Mouse (Mus musculus): Measurements from ENCODE around the gene Grhl1. TPM values are rescaled to one million over a fixed set of nuclear protein-coding genes. Genes with fewer than 3 reads are reported as not detected.
"Not testable (repeated sequence)": the region's sequence is repeated elsewhere in the genome, so short reads cannot be mapped to it uniquely, and the experiment has no call there.

Gene Grhl1
- polyA plus RNA-seq, 1 experiment from 2014 or later: 0.52 TPM

GRCm38 (mm10) chr12:24627215-24627614 is 55.1 kb downstream of the Grhl1 start:
- WGBS: 62% methylated on average over 3 of the region's 3 CpGs

GRCm38 (mm10) chr12:24630220-24630619 is 58.1 kb downstream of the Grhl1 start:
- Histone ChIP-seq H3K4me1 (0 out of 2 replicates have a peak, but pooled peaks cover 3% of the 10 kb centered on the region), H3K27ac (no peak overlapping the region), H3K36me3 (replicated peaks) (no peaks in the 10 kb centered on the region), H3K27me3 (no peaks in the 10 kb centered on the region), H3K4me2 (no peak overlapping the region), H3K9me3 (no peaks in the 10 kb centered on the region), H3K9ac (no peak overlapping the region), H3K4me3 (replicated peaks) (no peak overlapping the region)
- ATAC-seq (ENCODE audit: low FRiP score): no peak
- WGBS: 79% methylated on average over 1 of the region's 1 CpGs

More at GRCm38 (mm10) chr12:24627215-24627614, 55.1 kb downstream of the Grhl1 start:
- Histone ChIP-seq H3K27me3 (no peaks in the 10 kb centered on the region), H3K36me3 (replicated peaks) (no peaks in the 10 kb centered on the region), H3K4me3 (replicated peaks) (no peak overlapping the region), H3K4me1 (peaks cover 14% of the 10 kb centered on the region; the same call in 1 of the 2 replicates), H3K9ac (no peak overlapping the region), H3K27ac (no peak overlapping the region), H3K4me2 (no peak overlapping the region), H3K9me3 (no peaks in the 10 kb centered on the region)
- no peak for ATAC-seq (ENCODE audit: low FRiP score)

GRCm38 (mm10) chr12:24632404-24632803 is 60.3 kb downstream of the Grhl1 start:
- Histone ChIP-seq H3K4me2 (no peak overlapping the region), H3K27me3 (peaks cover 3% of the 10 kb centered on the region; the same call in 1 of the 2 replicates), H3K9me3 (no peaks in the 10 kb centered on the region), H3K27ac (no peak overlapping the region), H3K4me1 (0 out of 2 replicates have a peak, but pooled peaks cover 3% of the 10 kb centered on the region), H3K4me3 (replicated peaks) (no peak overlapping the region), H3K9ac (no peak overlapping the region), H3K36me3 (replicated peaks) (no peaks in the 10 kb centered on the region)
- no peak for ATAC-seq (ENCODE audit: low FRiP score)
- WGBS: 64% methylated on average over 4 of the region's 4 CpGs

GRCm38 (mm10) chr12:24633753-24634191 is 61.7 kb downstream of the Grhl1 start:
- peaks cover 3% of the 10 kb centered on the region; the same call in 1 of the 2 replicates for H3K27me3 ChIP-seq
- no peak for ATAC-seq (ENCODE audit: low FRiP score)
- no peak overlapping the region for H3K4me2 ChIP-seq
- no peaks in the 10 kb centered on the region for H3K9me3 ChIP-seq
- WGBS: 70% methylated on average over 1 of the region's 1 CpGs
- no peak overlapping the region for H3K27ac ChIP-seq
- H3K36me3 ChIP-seq (replicated peaks): no peaks in the 10 kb centered on the region
- H3K4me1 ChIP-seq: 0 out of 2 replicates have a peak, but pooled peaks cover 3% of the 10 kb centered on the region
- H3K4me3 ChIP-seq (replicated peaks): no peak overlapping the region
- H3K9ac ChIP-seq: no peak overlapping the region

DNA sequence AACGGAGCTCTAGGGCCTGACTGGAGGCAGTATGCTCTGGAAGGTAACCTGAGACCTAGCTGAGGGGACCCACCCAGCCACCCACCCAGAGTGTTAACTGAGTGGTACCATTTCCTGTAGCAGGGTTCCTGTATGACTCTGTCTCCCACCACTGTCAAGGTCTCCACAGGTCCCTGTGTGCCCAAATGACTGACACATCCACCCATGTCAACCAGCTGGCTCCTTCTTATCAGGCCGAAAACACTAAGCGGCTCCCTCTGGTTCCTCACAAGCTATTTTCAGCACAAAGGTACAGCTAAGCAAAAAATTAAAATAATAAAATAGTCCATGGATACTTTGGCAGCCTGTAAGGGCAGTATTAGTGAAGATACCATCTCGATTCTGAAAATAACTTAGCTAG is 62.1 kb downstream of the Grhl1 start:
- Histone ChIP-seq H3K4me3 (replicated peaks) (no peak overlapping the region), H3K4me2 (no peak overlapping the region), H3K9ac (no peak overlapping the region), H3K36me3 (replicated peaks) (no peaks in the 10 kb centered on the region), H3K27ac (no peak overlapping the region), H3K27me3 (peaks cover 3% of the 10 kb centered on the region; the same call in 1 of the 2 replicates), H3K4me1 (0 out of 2 replicates have a peak, but pooled peaks cover 3% of the 10 kb centered on the region), H3K9me3 (no peaks in the 10 kb centered on the region)
- ATAC-seq (ENCODE audit: low FRiP score): no peak
- 85% methylated on average over 4 of the region's 4 CpGs for WGBS

- Histone ChIP-seq H3K36me3 (replicated peaks) (no peaks in the 10 kb centered on the region), H3K4me2 (no peak overlapping the region), H3K9me3 (no peaks in the 10 kb centered on the region), H3K9ac (no peak overlapping the region), H3K4me3 (replicated peaks) (no peak overlapping the region), H3K27ac (no peak overlapping the region), H3K27me3 (peaks cover 3% of the 10 kb centered on the region; the same call in 1 of the 2 replicates), H3K4me1 (0 out of 2 replicates have a peak, but pooled peaks cover 3% of the 10 kb centered on the region)
- 88% methylated on average over 3 of the region's 3 CpGs for WGBS
- ATAC-seq (ENCODE audit: low FRiP score): no peak
Measured at GRCm38 (mm10) chr12:24634648-24635047, 62.6 kb downstream of the Grhl1 start.

DNA sequence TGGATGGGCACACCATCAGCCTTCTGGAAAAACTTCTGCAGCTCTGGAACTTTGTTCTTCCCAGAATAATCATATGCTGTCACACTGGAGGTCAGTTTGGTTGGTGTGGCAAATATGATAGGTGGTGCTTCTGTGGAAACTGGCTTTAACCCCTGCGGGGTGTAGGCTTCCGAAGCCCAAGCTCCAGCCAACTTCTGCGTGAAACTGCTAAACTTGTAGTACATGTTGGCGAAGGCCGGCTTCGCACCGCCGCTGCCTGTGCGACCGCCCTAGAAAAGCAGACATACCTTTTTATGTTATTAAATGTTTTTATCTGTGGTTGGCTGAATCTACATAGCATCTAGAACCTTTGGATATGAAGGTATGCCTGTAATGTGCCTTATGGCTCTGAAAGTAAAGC is 66.7 kb downstream of the Grhl1 start:
- H3K4me2 ChIP-seq; H3K36me3 ChIP-seq (replicated peaks): not testable (repeated sequence)
- 94% methylated on average over 10 of the region's 10 CpGs for WGBS

DNA sequence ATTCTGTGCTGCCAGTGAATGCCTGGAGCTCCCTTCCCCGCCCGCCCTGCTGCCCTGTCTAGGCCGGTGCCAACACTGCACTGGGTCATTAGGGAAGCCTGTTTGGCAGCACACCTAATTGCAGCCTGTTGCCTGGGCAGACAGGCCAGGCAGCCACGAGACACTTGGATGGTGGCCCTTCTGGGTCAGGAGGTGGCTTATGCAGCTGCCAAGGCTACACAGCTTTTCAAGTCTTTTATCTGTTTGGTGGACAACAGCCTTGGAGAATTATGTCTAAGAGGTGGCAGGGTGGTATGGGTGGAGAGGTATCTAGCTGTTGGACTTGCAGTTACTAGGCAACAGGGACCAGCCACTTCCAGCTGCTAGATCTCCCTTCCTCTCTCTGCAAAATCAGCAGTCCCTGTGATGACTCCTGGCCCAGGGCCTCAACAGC is 70.3 kb downstream of the Grhl1 start:
- H3K27me3 ChIP-seq: no peaks in the 10 kb centered on the region
- no peak for ATAC-seq (ENCODE audit: low FRiP score)
- H3K27ac ChIP-seq: no peak overlapping the region
- no peak overlapping the region for H3K9ac ChIP-seq
- no peaks in the 10 kb centered on the region for H3K9me3 ChIP-seq
- H3K4me1 ChIP-seq: peaks cover 6% of the 10 kb centered on the region; the same call in 1 of the 2 replicates
- H3K4me2 ChIP-seq: no peak overlapping the region
- no peaks in the 10 kb centered on the region for H3K36me3 ChIP-seq (replicated peaks)
- no peak overlapping the region for H3K4me3 ChIP-seq (replicated peaks)
- WGBS: 72% methylated on average over 4 of the region's 4 CpGs

More for the DNA sequence above, 66.7 kb downstream of the Grhl1 start:
- ATAC-seq (ENCODE audit: low FRiP score); H3K9me3 ChIP-seq; H3K4me3 ChIP-seq (replicated peaks); H3K4me1 ChIP-seq; H3K9ac ChIP-seq; H3K27ac ChIP-seq; H3K27me3 ChIP-seq: not testable (repeated sequence)

DNA sequence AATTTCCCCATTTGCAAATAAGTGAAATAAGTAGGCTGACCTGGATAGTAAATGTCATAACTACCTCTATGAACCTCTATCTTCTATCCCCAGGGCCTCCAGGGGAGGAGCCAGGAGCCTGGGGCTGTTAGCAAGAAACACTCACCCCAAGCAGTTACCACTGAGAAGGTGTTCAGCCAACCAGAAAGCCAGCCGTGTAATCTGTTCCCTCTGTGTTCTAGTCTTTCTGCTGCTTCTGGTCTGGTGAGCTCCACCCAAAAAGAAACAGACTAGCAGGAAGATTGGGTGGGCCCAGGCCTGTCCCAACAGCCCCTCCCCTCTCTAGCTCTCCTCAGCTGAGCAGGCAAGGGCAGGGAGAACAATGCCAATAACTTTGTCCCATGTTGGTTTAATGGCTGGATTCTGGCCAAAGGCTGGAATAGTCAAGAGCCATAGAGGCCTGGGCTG is 72.1 kb downstream of the Grhl1 start:
- H3K9ac ChIP-seq: no peak overlapping the region
- H3K36me3 ChIP-seq (replicated peaks): no peaks in the 10 kb centered on the region
- H3K27me3 ChIP-seq: peaks cover 4% of the 10 kb centered on the region; the same call in 1 of the 2 replicates
- H3K4me2 ChIP-seq: no peak overlapping the region
- WGBS: 40% methylated on average over 1 of the region's 1 CpGs
- no peak for ATAC-seq (ENCODE audit: low FRiP score)
- no peak overlapping the region for H3K27ac ChIP-seq
- no peaks in the 10 kb centered on the region for H3K9me3 ChIP-seq
- peaks cover 6% of the 10 kb centered on the region; the same call in 1 of the 2 replicates for H3K4me1 ChIP-seq
- H3K4me3 ChIP-seq (replicated peaks): no peak overlapping the region

DNA sequence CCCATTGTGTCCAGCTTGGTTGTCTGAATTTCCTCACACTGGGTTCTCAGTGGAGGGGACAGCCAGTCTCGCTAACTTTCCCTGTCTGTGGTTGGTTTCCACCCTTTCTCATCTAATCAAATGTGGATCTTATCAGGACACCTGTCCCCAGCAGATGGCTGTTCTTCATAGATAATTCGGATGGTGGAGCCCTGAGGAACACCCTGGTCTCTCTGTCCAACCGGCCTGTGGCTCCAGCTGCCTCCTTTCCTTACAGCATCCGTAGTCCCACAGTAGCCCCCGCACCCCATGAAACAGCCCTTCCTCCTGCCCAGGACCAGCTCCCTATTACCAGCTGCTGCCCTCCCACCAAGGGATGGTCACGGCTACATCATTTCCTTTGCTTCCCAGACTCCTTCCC is 73.8 kb downstream of the Grhl1 start:
- Histone ChIP-seq H3K9me3 (no peaks in the 10 kb centered on the region), H3K4me3 (replicated peaks) (no peak overlapping the region), H3K27ac (no peak overlapping the region), H3K9ac (no peak overlapping the region), H3K4me2 (no peak overlapping the region), H3K27me3 (peaks cover 4% of the 10 kb centered on the region; the same call in 1 of the 2 replicates), H3K4me1 (peaks cover 13% of the 10 kb centered on the region), H3K36me3 (replicated peaks) (no peaks in the 10 kb centered on the region)
- WGBS: 85% methylated on average over 6 of the region's 6 CpGs
- no peak for ATAC-seq (ENCODE audit: low FRiP score)

DNA sequence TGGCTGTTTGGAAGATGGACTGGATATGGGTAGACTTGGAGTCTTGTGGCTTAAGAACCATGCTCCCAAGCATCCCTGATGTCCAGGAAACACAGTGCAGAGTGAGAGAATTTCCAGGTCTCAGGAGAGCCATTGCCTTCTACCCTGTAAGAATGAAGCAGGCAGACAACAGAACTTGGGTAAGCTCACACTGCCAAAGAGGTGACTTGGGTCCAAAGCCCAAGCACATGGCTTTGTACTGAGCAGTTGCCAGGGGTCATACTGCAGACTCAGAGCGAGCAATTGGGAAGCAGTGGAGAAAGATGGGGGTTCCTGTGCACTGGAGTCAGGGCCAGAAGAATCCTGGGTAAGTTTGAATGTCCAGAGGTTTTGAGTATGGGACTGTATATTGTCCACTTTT is 76.0 kb downstream of the Grhl1 start:
- no peaks in the 10 kb centered on the region for H3K9me3 ChIP-seq
- H3K4me2 ChIP-seq: no peak overlapping the region
- no peak for ATAC-seq (ENCODE audit: low FRiP score)
- H3K4me1 ChIP-seq: peaks cover 20% of the 10 kb centered on the region
- no peak overlapping the region for H3K27ac ChIP-seq
- 64% methylated on average over 1 of the region's 1 CpGs for WGBS
- H3K36me3 ChIP-seq (replicated peaks): no peaks in the 10 kb centered on the region
- H3K27me3 ChIP-seq: peaks cover 4% of the 10 kb centered on the region; the same call in 1 of the 2 replicates
- H3K4me3 ChIP-seq (replicated peaks): no peak overlapping the region
- H3K9ac ChIP-seq: no peak overlapping the region

- Histone ChIP-seq H3K4me2 (peak overlapping the region; percentile 66), H3K36me3 (replicated peaks) (peaks cover 21% of the 10 kb centered on the region), H3K9ac (peak overlapping the region; percentile 55), H3K9me3 (no peaks in the 10 kb centered on the region), H3K27ac (peak overlapping the region; percentile 33; the same call in 1 of the 2 replicates), H3K4me1 (peaks cover 24% of the 10 kb centered on the region), H3K27me3 (peaks cover 4% of the 10 kb centered on the region; the same call in 1 of the 2 replicates), H3K4me3 (replicated peaks) (peak overlapping the region; percentile 86)
- WGBS: 4% methylated on average over 20 of the region's 22 CpGs
- peak; percentile 1; the same call in 1 of the 2 replicates for ATAC-seq (ENCODE audit: low FRiP score)
Measured at GRCm38 (mm10) chr12:24650415-24651062, 78.5 kb downstream of the Grhl1 start.

All from forebrain, embryonic 12.5 days (tissue).